Mouse (Mus musculus) lung, adult 2 months (tissue): ENCODE measurements around the gene Adamts17.

ENCODE experiments used
- CTCF ChIP-seq: fragments of 200-500 bp; IDR thresholded peaks from 2 replicates; pipeline ENCODE4 v1.5.1; 2011; ENCODE audit warnings: mild to moderate bottlenecking, low read length, control low read depth; ENCODE audit not compliant: insufficient read depth
- POLR2A ChIP-seq: fragments of 200-500 bp; IDR thresholded peaks from 2 replicates; pipeline ENCODE4 v1.6.1; 2011; ENCODE audit warnings: low read depth, mild to moderate bottlenecking, control low read depth, low read length, borderline replicate concordance; ENCODE audit errors: extremely low read depth

DNA sequence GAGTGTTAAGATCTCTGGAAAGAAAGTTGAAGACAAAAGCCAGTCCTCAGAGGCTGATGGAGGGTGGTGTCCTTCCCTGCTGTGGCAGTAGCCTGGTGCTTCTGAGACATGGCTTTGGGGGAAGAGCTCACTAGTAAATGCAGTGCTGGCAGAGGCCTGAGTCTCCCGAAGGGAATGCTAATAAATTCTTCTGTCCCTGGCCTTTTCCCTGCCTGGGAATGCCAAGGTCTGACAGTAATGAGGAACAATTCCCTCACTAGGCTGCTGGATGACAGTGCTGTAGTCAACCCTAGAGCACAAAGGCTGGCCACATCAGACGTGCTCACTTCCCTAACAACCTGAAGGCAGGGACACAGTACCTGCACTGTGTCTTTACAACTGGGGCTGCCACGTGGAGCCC, 313.1 kb downstream of the Adamts17 start:
- TF ChIP-seq POLR2A (no peak), CTCF (no peak)
